Mouse (Mus musculus): Measurements from ENCODE around the gene Olfr573-ps1. TPM values are rescaled to one million over a fixed set of nuclear protein-coding genes. Genes with fewer than 3 reads are reported as not detected.

Gene Olfr573-ps1
- polyA plus RNA-seq, 1 experiment from 2014 or later = not detected

DNA sequence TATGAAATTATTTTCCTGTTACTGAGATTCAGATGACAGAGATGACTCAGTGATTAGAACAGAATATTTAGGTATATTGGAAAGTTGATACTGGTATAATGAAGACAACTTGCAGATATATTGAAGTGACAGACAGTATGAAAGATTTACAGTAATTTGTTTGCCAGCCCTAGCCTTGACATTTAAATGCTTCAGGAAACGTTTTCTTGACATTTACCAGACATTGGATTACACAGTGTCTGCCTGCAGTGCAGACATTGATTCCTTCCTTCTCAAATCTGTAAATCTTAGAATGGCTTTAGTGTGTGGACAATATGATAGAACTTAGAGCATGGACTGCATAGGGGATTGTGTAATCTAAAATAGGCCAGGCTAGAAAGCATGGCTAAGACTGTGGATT lies 27.1 kb downstream of the Olfr573-ps1 start:
- Histone ChIP-seq H3K79me2 (ENCODE audit: inconsistent target) (no peaks in the 10 kb centered on the region), H3K36me3 (ENCODE audit: inconsistent target) (no peaks in the 10 kb centered on the region), H3K4me3 (ENCODE audit: inconsistent target) (no peak overlapping the region), H3K27ac (no peak overlapping the region)
- 36% methylated on average over 1 of the region's 1 CpGs for WGBS (ENCODE audit: missing documents)

Other genes with a start within 250 kb of the Olfr573-ps1 start
- gene Olfr557, start 246.7 kb downstream of the Olfr573-ps1 start, polyA plus RNA-seq (2018) = not detected in 3 replicates
- not detected in 3 replicates for gene Olfr558, start 240.4 kb downstream of the Olfr573-ps1 start, polyA plus RNA-seq (2018)
- not detected in 3 replicates for gene Olfr33, start 223.5 kb downstream of the Olfr573-ps1 start, polyA plus RNA-seq (2018)
- not detected in 3 replicates for gene Olfr559, start 215.1 kb downstream of the Olfr573-ps1 start, polyA plus RNA-seq (2018)
- gene Olfr560, start 183.2 kb downstream of the Olfr573-ps1 start, polyA plus RNA-seq (2018) = not detected in 3 replicates
- not detected in 3 replicates for gene Olfr78, start 183.1 kb downstream of the Olfr573-ps1 start, polyA plus RNA-seq (2018)
- gene Olfr561, start 171.4 kb downstream of the Olfr573-ps1 start, polyA plus RNA-seq (2018) = not detected in 3 replicates
- not detected in 3 replicates for gene Olfr564, start 139.1 kb downstream of the Olfr573-ps1 start, polyA plus RNA-seq (2018)
- not detected in 3 replicates for gene Olfr566, start 83.8 kb downstream of the Olfr573-ps1 start, polyA plus RNA-seq (2018)
- gene Olfr568, start 65.5 kb downstream of the Olfr573-ps1 start, polyA plus RNA-seq (2018) = not detected in 3 replicates
- gene Olfr569, start 51.7 kb downstream of the Olfr573-ps1 start, polyA plus RNA-seq (2018) = not detected in 3 replicates
- gene Olfr570, start 48.0 kb downstream of the Olfr573-ps1 start, polyA plus RNA-seq (2018) = not detected in 3 replicates
- not detected in 3 replicates for gene Olfr571, start 25.0 kb downstream of the Olfr573-ps1 start, polyA plus RNA-seq (2018)
- gene Olfr572, start 18.2 kb downstream of the Olfr573-ps1 start, polyA plus RNA-seq (2018) = not detected in 3 replicates
- gene Olfr574, start 5.9 kb upstream of the Olfr573-ps1 start, polyA plus RNA-seq (2018) = not detected in 3 replicates
- gene Olfr575, start 16.2 kb upstream of the Olfr573-ps1 start, polyA plus RNA-seq (2018) = not detected in 3 replicates
- gene Olfr576, start 20.1 kb upstream of the Olfr573-ps1 start, polyA plus RNA-seq (2018) = not detected in 3 replicates
- not detected in 3 replicates for gene Olfr577, start 33.4 kb upstream of the Olfr573-ps1 start, polyA plus RNA-seq (2018)
- gene Olfr578, start 46.7 kb upstream of the Olfr573-ps1 start, polyA plus RNA-seq (2018) = not detected in 3 replicates
- not detected in 3 replicates for gene Olfr582, start 95.4 kb upstream of the Olfr573-ps1 start, polyA plus RNA-seq (2018)
- gene Olfr583, start 108.7 kb upstream of the Olfr573-ps1 start, polyA plus RNA-seq (2018) = not detected in 3 replicates
- gene Olfr584, start 139.3 kb upstream of the Olfr573-ps1 start, polyA plus RNA-seq (2018) = not detected in 3 replicates
- not detected in 3 replicates for gene Olfr585, start 155.1 kb upstream of the Olfr573-ps1 start, polyA plus RNA-seq (2018)
- not detected in 3 replicates for gene Olfr586, start 183.1 kb upstream of the Olfr573-ps1 start, polyA plus RNA-seq (2018)
- not detected in 3 replicates for gene Olfr588-ps1, start 198.3 kb upstream of the Olfr573-ps1 start, polyA plus RNA-seq (2018)
- not detected in 3 replicates for gene Olfr589, start 213.8 kb upstream of the Olfr573-ps1 start, polyA plus RNA-seq (2018)
- not detected in 3 replicates for gene Olfr591, start 235.8 kb upstream of the Olfr573-ps1 start, polyA plus RNA-seq (2018)
- not detected in 3 replicates for gene Olfr592, start 242.2 kb upstream of the Olfr573-ps1 start, polyA plus RNA-seq (2018)